Mouse (Mus musculus) small intestine, adult 2 months (tissue): ENCODE data around the gene Gemin7. TPM values are rescaled to one million over a fixed set of nuclear protein-coding genes. Genes with fewer than 3 reads are reported as not detected.

Experiments
- H3K27ac ChIP-seq: fragments of 200-500 bp; 2 replicates; pipeline ENCODE4 v1.5.1; 2012; ENCODE audit warnings: low read depth, low read length, control low read depth, inconsistent platforms; ENCODE audit not compliant: insufficient read depth
- H3K27me3 ChIP-seq: fragments of 200-500 bp; 2 replicates; pipeline ENCODE4 v1.6.1; 2012; ENCODE audit warnings: mild to moderate bottlenecking, moderate library complexity, low read length, inconsistent platforms; ENCODE audit not compliant: control insufficient read depth, insufficient read depth
- H3K36me3 ChIP-seq: fragments of 200-500 bp; 2 replicates; pipeline ENCODE4 v1.6.1; 2012; ENCODE audit warnings: mild to moderate bottlenecking, low read length, control low read depth, inconsistent platforms; ENCODE audit not compliant: control insufficient read depth, insufficient read depth
- H3K4me1 ChIP-seq: fragments of 200-500 bp; 2 replicates; pipeline ENCODE4 v1.6.1; 2012; ENCODE audit warnings: low read length, inconsistent platforms, mixed read lengths; ENCODE audit not compliant: control insufficient read depth, insufficient read depth, insufficient read length
- H3K4me3 ChIP-seq: fragments of 200-500 bp; 2 replicates; pipeline ENCODE4 v1.5.1; 2012; ENCODE audit warnings: low read depth, mild to moderate bottlenecking, control low read depth, inconsistent platforms, low read length, moderate library complexity
- CTCF ChIP-seq: fragments of 200-500 bp; IDR thresholded peaks from 2 replicates; pipeline ENCODE4 v1.5.1; 2012; ENCODE audit warnings: low read depth, mild to moderate bottlenecking, control low read depth, inconsistent platforms, low read length, moderate library complexity, mixed read lengths; ENCODE audit not compliant: insufficient replicate concordance, insufficient read length; ENCODE audit errors: extremely low read depth
- POLR2A ChIP-seq: fragments of 200-500 bp; IDR thresholded peaks from 2 replicates; pipeline ENCODE4 v1.6.1; 2012; ENCODE audit warnings: low read depth, mild to moderate bottlenecking, control low read depth, inconsistent platforms, low read length, moderate library complexity
- WGBS: fragments of 180-500 bp; shearing (Covaris S2); methylation state at CpG from one replicate; pipeline ENCODE4 v1.1.7; 2018; 5-methylcytosine and 5-hydroxymethylcytosine counted together
- polyA plus RNA-seq: library from polyadenylated mRNA; depleted of rRNA; stranded (reverse); fragments of >200 nt; gene quantifications from 2 replicates; pipeline ENCODE4 v1.2.3, GENCODE M21; 2012

Gene Gemin7
- polyA plus RNA-seq, 1 experiment, result 146 TPM

DNA sequence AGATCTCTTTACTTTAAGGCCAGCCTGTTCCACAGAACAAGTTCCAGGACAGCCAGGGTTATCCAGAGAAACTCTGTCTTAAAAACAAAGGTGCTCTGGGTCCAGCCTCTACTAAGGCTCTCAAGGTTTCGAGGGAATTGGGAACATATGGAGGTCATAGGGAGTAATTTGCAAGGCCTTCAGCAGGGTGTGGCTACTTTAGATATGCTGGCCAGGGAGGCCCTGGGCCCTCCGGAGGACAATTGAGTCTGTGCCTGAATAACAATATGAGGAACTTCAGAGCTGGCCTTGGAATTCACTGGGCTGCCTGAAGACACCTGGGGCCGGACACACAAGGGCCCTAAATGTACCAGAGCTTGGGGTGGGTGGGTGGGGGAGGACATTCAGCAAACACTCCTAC, 1.8 kb downstream of the Gemin7 start:
- WGBS, result 48% methylated on average over 3 of the region's 3 CpGs
- peaks cover 6% of the 10 kb centered on the region for H3K36me3 ChIP-seq
- no peaks in the 10 kb centered on the region for H3K27me3 ChIP-seq
- TF ChIP-seq POLR2A, result no peak
- no peak for TF ChIP-seq CTCF
- H3K4me1 ChIP-seq, result peaks cover 16% of the 10 kb centered on the region
- H3K27ac ChIP-seq, result no peak overlapping the region
- H3K4me3 ChIP-seq, result no peak overlapping the region

DNA sequence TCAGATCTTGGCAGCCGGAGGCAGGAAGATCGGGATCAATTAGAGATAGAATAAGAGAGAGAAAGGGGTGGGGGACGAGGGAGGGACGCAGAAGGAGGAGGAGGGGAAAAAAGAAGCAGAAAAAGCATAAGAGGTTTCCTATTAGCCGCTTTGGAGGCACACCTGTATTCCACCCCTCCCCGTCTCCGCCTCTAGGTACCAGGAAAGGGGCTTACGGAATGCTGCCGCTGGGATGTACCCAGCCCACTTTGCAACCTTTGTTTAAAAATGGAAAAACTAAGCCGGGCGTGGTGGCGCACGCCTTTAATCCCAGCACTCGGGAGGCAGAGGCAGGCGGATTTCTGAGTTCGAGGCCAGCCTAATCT, 3.6 kb downstream of the Gemin7 start:
- H3K27ac ChIP-seq, result peak overlapping the region; percentile 94; the same call in 1 of the 2 replicates
- peaks cover 17% of the 10 kb centered on the region for H3K4me1 ChIP-seq
- peak overlapping the region; percentile 87 for H3K4me3 ChIP-seq
- WGBS, result 11% methylated on average over 16 of the region's 16 CpGs
- H3K27me3 ChIP-seq, result no peaks in the 10 kb centered on the region
- H3K36me3 ChIP-seq, result peaks cover 7% of the 10 kb centered on the region; the same call in 1 of the 2 replicates
- TF ChIP-seq POLR2A (no peak), CTCF (no peak)

DNA sequence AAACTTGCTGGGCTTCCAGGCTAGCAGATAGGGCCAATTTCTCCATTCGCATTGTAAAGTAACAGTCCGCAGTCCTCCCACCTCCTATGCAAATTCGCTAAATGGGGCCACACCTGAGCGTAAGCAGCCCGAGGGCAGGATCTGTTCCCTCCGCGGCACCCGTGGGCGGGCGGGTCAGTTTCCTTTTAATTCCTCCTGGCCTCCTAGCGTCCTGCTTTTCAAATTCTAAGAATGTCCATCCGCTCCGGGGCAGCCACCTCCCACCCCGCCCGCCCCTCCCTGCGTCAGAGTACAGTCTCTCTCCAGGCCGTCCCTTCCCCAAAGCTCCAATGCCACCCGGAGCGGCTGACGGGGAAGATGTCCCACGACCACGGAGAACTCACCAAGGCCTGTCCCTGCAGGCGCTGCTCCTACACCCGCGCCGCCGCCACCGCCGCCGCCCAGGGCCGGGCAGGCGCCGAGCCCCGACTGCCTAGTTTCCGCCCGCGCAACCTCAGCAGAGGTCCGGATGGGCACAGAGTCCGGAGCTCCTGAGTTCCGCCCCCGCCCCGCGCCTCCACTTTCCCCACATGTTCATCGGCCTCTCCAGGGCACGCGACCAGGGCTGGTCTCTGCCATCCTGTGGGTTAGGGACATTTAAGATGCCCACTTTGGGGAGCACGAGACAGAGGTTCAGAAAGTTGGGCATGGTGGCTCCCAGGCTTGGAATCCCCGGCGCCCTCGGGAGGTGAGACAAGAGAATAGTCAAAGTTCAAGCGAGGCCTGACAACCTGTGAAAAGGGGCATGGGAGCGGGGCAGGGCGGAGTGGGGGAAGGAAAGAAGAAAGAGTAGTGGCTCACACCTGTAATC, 4.2 kb downstream of the Gemin7 start:
- WGBS, result under 1% methylated on average over 53 of the region's 53 CpGs
- H3K4me1 ChIP-seq, result peaks cover 18% of the 10 kb centered on the region
- peaks cover 7% of the 10 kb centered on the region for H3K36me3 ChIP-seq
- peak overlapping the region; percentile 87 for H3K4me3 ChIP-seq
- TF ChIP-seq CTCF (no peak), POLR2A (peak; percentile 79)
- H3K27me3 ChIP-seq, result no peaks in the 10 kb centered on the region
- H3K27ac ChIP-seq, result peak overlapping the region; percentile 94

DNA sequence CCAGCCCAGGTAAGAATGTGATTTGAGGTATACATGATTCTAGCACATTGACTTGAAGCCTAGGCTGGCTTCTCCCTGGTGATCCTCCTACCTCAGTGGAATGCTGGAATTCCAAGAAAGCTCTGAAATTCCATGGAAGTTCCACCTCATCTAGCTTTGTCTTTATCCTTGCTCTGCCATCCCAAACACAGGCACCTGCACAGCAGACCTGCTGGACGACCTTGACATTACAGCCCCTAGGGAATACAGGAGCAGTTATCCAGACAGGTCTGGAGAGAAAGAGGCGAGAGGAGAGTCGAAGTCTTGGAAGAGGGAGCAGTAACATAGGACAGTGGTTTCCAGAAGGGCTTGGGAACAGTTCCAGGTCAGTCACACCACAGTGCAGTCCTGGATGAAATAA, 7.7 kb downstream of the Gemin7 start:
- H3K4me1 ChIP-seq, result peaks cover 8% of the 10 kb centered on the region; the same call in 1 of the 2 replicates
- TF ChIP-seq CTCF (no peak), POLR2A (no peak)
- no peak overlapping the region for H3K4me3 ChIP-seq
- H3K27ac ChIP-seq, result no peak overlapping the region
- WGBS, result 83% methylated on average over 3 of the region's 3 CpGs
- H3K27me3 ChIP-seq, result no peaks in the 10 kb centered on the region
- peaks cover 15% of the 10 kb centered on the region for H3K36me3 ChIP-seq

- no peaks in the 10 kb centered on the region for H3K27me3 ChIP-seq
- TF ChIP-seq POLR2A, result no peak
- TF ChIP-seq CTCF, result no peak
- H3K4me1 ChIP-seq, result peaks cover 11% of the 10 kb centered on the region; the same call in 1 of the 2 replicates
- H3K36me3 ChIP-seq, result peaks cover 19% of the 10 kb centered on the region
- no peak overlapping the region for H3K4me3 ChIP-seq
- 67% methylated on average over 8 of the region's 8 CpGs for WGBS
- peak overlapping the region; percentile 48; the same call in 1 of the 2 replicates for H3K27ac ChIP-seq
Observed at GRCm38 (mm10) chr7:19567426-19567825, 10.0 kb downstream of the Gemin7 start.

- Histone ChIP-seq H3K4me3 (no peak overlapping the region), H3K27me3 (no peaks in the 10 kb centered on the region), H3K36me3 (peaks cover 19% of the 10 kb centered on the region), H3K27ac (no peak overlapping the region), H3K4me1 (peaks cover 7% of the 10 kb centered on the region; the same call in 1 of the 2 replicates)
- 94% methylated on average over 2 of the region's 2 CpGs for WGBS
- no peak for TF ChIP-seq POLR2A
- TF ChIP-seq CTCF, result no peak
Observed at GRCm38 (mm10) chr7:19565803-19566202, 11.6 kb downstream of the Gemin7 start.

GRCm38 (mm10) chr7:19564455-19564854, 12.9 kb downstream of the Gemin7 start:
- Histone ChIP-seq H3K4me1 (peaks cover 15% of the 10 kb centered on the region), H3K27ac (no peak overlapping the region), H3K27me3 (no peaks in the 10 kb centered on the region), H3K36me3 (peaks cover 12% of the 10 kb centered on the region), H3K4me3 (no peak overlapping the region)
- peak; percentile 25; the same call in 1 of the 2 replicates for TF ChIP-seq CTCF
- no peak for TF ChIP-seq POLR2A
- 92% methylated on average over 4 of the region's 4 CpGs for WGBS
